8 mouse cellular contexts compared by ENCODE assay signal in the genomic region with DNA sequence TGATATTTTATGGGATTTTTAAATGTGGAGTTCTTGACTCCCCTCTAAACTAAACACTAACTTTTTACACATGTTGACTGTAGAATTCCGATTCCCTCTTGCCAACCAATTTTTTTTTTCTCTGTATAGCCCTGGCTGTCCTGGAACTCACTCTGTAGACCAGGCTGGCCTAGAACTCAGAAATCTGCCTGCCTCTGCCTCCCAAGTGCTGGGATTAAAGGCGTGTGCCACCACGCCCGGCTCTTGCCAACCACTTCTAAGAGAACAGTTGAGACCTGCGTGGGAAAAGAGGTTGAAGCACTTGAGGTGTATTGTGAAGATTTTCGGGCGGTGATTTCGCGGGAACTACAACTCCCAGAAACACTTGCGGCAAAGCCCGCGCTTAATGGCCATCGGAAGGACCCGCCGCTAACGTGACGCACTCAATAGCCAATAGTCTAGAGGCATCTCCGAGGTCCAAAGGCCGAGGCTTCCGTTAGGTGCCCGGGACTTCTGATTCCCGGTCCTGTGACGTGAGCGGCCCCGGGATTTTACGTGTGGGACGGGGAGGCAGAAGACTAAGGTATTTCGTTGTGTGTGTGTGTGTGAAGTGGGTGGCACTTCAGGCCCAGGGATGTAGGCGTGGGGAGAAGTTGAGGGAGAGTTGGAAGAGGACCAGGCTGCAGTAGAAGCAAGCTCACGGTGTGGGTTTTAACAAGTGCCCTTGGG. TPM values are rescaled to one million over a fixed set of nuclear protein-coding genes. Genes with fewer than 3 reads are reported as not detected.
DNase-seq lines count a peak whose midpoint lies in the region; ATAC-seq and TF ChIP-seq lines count a peak whose summit lies in the region.

A gene (plus strand): TSS at position 414 of the 708 bp plus-strand sequence.

- peak; percentile 88 for ATAC-seq in embryonic facial prominence, embryonic 15.5 days (ENCODE audit: insufficient number of reproducible peaks, low FRiP score, low TSS enrichment, low read depth)
- peak; percentile 94 for ATAC-seq in limb, embryonic 14.5 days (ENCODE audit: low FRiP score, low read depth)
- peak; percentile 90 for ATAC-seq in midbrain, postnatal 0 days (ENCODE audit: low FRiP score)

- peak within 1 kb of the TSS; percentile 97 for H3K4me2 ChIP-seq in embryonic facial prominence, embryonic 15.5 days (replicated peaks)
- peak within 1 kb of the TSS; percentile 91 for H3K4me2 ChIP-seq in limb, embryonic 14.5 days (replicated peaks; ENCODE audit: low read depth, low read length, severe bottlenecking)
- H3K4me2 ChIP-seq in midbrain, postnatal 0 days (ENCODE audit: low read depth, low read length, poor library complexity, severe bottlenecking): peak within 1 kb of the TSS; percentile 58

- 1% methylated on average over 30 of the region's 30 CpGs for WGBS in bone marrow, adult 2 months
- WGBS in embryonic facial prominence, embryonic 15.5 days: 1% methylated on average over 30 of the region's 30 CpGs
- WGBS in limb, embryonic 14.5 days: 3% methylated on average over 30 of the region's 30 CpGs
- under 1% methylated on average over 30 of the region's 30 CpGs for WGBS in midbrain, postnatal 0 days

- no peaks in the 10 kb centered on the region for H3K9me3 ChIP-seq in embryonic facial prominence, embryonic 15.5 days (replicated peaks)
- no peaks in the 10 kb centered on the region for H3K9me3 ChIP-seq in limb, embryonic 14.5 days (ENCODE audit: control insufficient read depth, low read length)
- H3K9me3 ChIP-seq in midbrain, postnatal 0 days (ENCODE audit: low read length): no peaks in the 10 kb centered on the region

- no peak for TF ChIP-seq CTCF in bone marrow, adult 2 months (IDR thresholded peaks at IDR 0.05; ENCODE audit: control insufficient read depth, insufficient read depth, low read length)
- no peak for TF ChIP-seq CTCF in midbrain, postnatal 0 days (IDR thresholded peaks at IDR 0.05)

- H3K36me3 ChIP-seq in embryonic facial prominence, embryonic 15.5 days: no peaks in the 10 kb centered on the region
- no peaks in the 10 kb centered on the region for H3K36me3 ChIP-seq in limb, embryonic 14.5 days (ENCODE audit: control insufficient read depth, insufficient read depth, low read length)
- H3K36me3 ChIP-seq in midbrain, postnatal 0 days (ENCODE audit: insufficient read depth, low read length): no peaks in the 10 kb centered on the region

- H3K4me3 ChIP-seq in bone marrow, adult 2 months (replicated peaks; ENCODE audit: control insufficient read depth, low read depth, low read length): peak within 1 kb of the TSS; percentile 91
- H3K4me3 ChIP-seq in embryonic facial prominence, embryonic 15.5 days (replicated peaks): peak within 1 kb of the TSS; percentile 83
- peak within 1 kb of the TSS; percentile 57 for H3K4me3 ChIP-seq in limb, embryonic 14.5 days (replicated peaks; ENCODE audit: low read length)
- peak within 1 kb of the TSS; percentile 45 for H3K4me3 ChIP-seq in midbrain, postnatal 0 days (ENCODE audit: low read depth, low read length)

- TF ChIP-seq POLR2A in bone marrow, adult 2 months (IDR thresholded peaks at IDR 0.05; ENCODE audit: borderline replicate concordance, control insufficient read depth, low read depth, low read length): peak; percentile 15; the same call in 1 of the 2 replicates
- no peak for TF ChIP-seq POLR2A in limb, embryonic 14.5 days (IDR thresholded peaks at IDR 0.05; ENCODE audit: borderline replicate concordance, extremely low read depth, insufficient read depth, insufficient read length)

- no peaks in the 10 kb centered on the region; the same call in 1 of the 2 replicates for H3K4me1 ChIP-seq in bone marrow, adult 2 months (ENCODE audit: control insufficient read depth, insufficient read depth, low read length)
- peaks cover 27% of the 10 kb centered on the region for H3K4me1 ChIP-seq in embryonic facial prominence, embryonic 15.5 days
- H3K4me1 ChIP-seq in limb, embryonic 14.5 days (ENCODE audit: control insufficient read depth, insufficient read depth, low read length): peaks cover 10% of the 10 kb centered on the region
- H3K4me1 ChIP-seq in midbrain, postnatal 0 days (ENCODE audit: insufficient read depth, low read length): no peaks in the 10 kb centered on the region

- no peaks in the 10 kb centered on the region; the same call in 1 of the 2 replicates for H3K27me3 ChIP-seq in embryonic facial prominence, embryonic 15.5 days
- no peaks in the 10 kb centered on the region for H3K27me3 ChIP-seq in limb, embryonic 14.5 days (ENCODE audit: control insufficient read depth, insufficient read depth, low read length)
- no peaks in the 10 kb centered on the region for H3K27me3 ChIP-seq in midbrain, postnatal 0 days (ENCODE audit: insufficient read depth, low read length)

- peak within 1 kb of the TSS; percentile 23 for H3K9ac ChIP-seq in embryonic facial prominence, embryonic 15.5 days
- H3K9ac ChIP-seq in limb, embryonic 14.5 days (ENCODE audit: low read depth, low read length, severe bottlenecking): peak within 1 kb of the TSS; percentile 66
- H3K9ac ChIP-seq in midbrain, postnatal 0 days (replicated peaks; ENCODE audit: low read length, poor library complexity, severe bottlenecking): no peak within 1 kb of the TSS; the same call in 1 of the 2 replicates

- DNase-seq in 416B (ENCODE audit: low read depth): peak; percentile 96
- DNase-seq in heart, adult 8-10 months (ENCODE audit: low spot score): peak; percentile 92
- DNase-seq in kidney, adult 9 months: peak; percentile 94
- peak; percentile 96 for DNase-seq in limb, embryonic 14.5 days (ENCODE audit: low spot score)
- peak; percentile 95 for DNase-seq in midbrain, postnatal 0 days (ENCODE audit: low spot score)
- DNase-seq in spleen, postnatal 14 days (ENCODE audit: low spot score in 2 of 2): peak; percentile 69 to 78

- H3K27ac ChIP-seq in bone marrow, adult 2 months (ENCODE audit: control insufficient read depth, insufficient read depth, low read depth, low read length, poor library complexity): no peak within 1 kb of the TSS
- H3K27ac ChIP-seq in embryonic facial prominence, embryonic 15.5 days (replicated peaks): peak within 1 kb of the TSS; percentile 55
- peak within 1 kb of the TSS; percentile 70 for H3K27ac ChIP-seq in limb, embryonic 14.5 days (replicated peaks; ENCODE audit: low read depth, low read length)
- no peak within 1 kb of the TSS for H3K27ac ChIP-seq in midbrain, postnatal 0 days (ENCODE audit: low read depth, low read length)

RNA-seq across cellular contexts. Expression of the gene that starts here (rescaled TPM):
- polyA plus RNA-seq in bone marrow, adult 2 months (2011; ENCODE audit: insufficient read depth, insufficient read length, low replicate concordance, missing spikeins): 9.5 and 12.7 TPM in 2 replicates
- 15.7 and 18.2 TPM in 2 replicates for polyA plus RNA-seq in embryonic facial prominence, embryonic 15.5 days (2015; fragmentation: Nextera tagmentation; extraction: Ambion mirVana)
- 1 to 10 TPM; 7.1 to 9.4 (median 8.0) TPM for total RNA-seq in heart, adult 8-10 months (2022)
- 18.2 and 20.1 TPM in 2 replicates for polyA plus RNA-seq in limb, embryonic 14.5 days (2012; rRNA removed)
- polyA plus RNA-seq in limb, embryonic 14.5 days (2014; fragmentation: Nextera tagmentation; extraction: Ambion mirVana): 12.6 and 16.2 TPM in 2 replicates
- total RNA-seq in midbrain, postnatal 0 days (2014; rRNA removed): 9.7 and 11.0 TPM in 2 replicates
- polyA plus RNA-seq in midbrain, postnatal 0 days (2015; fragmentation: Nextera tagmentation; extraction: Ambion mirVana): 11.0 and 11.6 TPM in 2 replicates

Comparison
In these comparisons a context has a peak if more than half of its experiments do, and no peak if none do; other contexts are left out.
1. H3K27ac ChIP-seq: peak in embryonic facial prominence, embryonic 15.5 days (single experiment) and limb, embryonic 14.5 days (single experiment); none in bone marrow, adult 2 months (single experiment) and midbrain, postnatal 0 days (single experiment).
2. Peak in every context shown above with its lines, with median percentiles within 50 percentile points of each other: DNase-seq, H3K4me3 ChIP-seq, ATAC-seq and H3K4me2 ChIP-seq.